Mouse (Mus musculus) left cerebral cortex, adult 18-20 months (tissue): Measurements from ENCODE around the gene Jak2. TPM values are rescaled to one million over a fixed set of nuclear protein-coding genes. Genes with fewer than 3 reads are reported as not detected.

Source experiments
- DNase-seq, 2 experiments: peaks; one replicate each; pipeline ENCODE4 v3.0.0; 2021 to 2022; ENCODE audit warnings: low spot score in 2 of 2, mixed read lengths in 1 of 2
- total RNA-seq, 2 experiments: library from RNA; stranded (reverse); gene quantifications; 2 replicates each; pipeline ENCODE4 v1.2.3; 2021

Jak2 gene
- total RNA-seq, 2 experiments from 2014 or later = 34.8 to 43.3 TPM

- DNase-seq = peak; percentile 46 to 62
These were observed 552 bp downstream of the Jak2 start for GRCm38 (mm10) chr19:29251958-29252801.

DNA sequence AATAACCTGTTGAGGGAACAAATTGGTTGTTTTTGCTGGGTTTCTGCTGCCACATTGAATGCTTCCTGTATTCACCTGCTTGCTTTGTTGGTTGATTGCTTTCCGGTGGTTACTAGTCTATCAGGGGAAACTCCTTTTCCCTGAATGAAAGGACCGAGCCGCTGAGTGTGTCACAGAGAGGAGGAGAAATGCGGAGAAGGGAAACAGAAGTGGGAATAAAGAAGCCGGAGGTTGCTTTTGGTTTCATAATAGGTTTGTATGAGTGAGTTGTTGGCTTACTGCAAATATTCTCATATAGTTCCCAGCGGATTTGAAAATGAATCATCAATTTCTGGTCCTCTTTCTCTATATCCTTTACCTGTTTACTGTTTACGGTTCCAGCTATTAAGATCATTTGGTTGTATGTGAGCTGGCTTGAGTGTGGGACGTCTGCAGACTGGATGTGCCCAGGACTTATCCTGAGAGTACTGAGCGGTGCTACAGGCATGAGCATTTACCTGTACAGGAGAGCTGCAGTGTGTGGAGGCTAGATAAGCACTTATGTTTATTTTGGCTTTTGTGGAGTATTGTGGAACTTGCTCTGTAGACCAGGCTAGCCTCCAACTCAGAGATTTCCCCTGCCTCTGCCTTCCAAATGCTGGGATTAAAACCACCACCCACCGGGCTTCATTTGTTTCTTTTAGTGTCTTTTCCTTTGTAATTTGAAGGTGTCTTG lies 1.4 kb downstream of the Jak2 start:
- DNase-seq = peak in 1 of 2 experiments; percentile 25

DNA sequence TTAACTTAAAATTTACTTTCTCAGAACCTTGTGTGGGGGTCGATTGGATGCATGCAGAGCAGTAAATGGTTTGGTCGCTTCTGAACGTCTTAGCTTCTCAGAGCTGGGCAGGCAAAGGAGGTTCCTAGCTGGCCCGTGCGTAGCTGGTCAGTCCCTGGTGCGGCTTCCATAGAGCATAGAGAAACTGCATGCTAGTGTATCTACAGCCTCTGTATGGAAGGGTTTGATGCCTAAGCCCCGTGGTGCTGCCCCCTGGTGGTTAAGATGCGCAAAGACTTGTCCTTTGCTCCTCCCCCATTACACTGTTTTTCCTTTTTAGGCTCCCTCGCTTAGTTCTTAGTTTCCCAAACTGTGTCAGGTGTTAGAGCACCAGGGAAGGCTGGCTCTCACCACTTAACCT lies 2.1 kb downstream of the Jak2 start:
- peak; percentile 75 to 84 for DNase-seq

- DNase-seq = no peak
These were observed 3.0 kb downstream of the Jak2 start for GRCm38 (mm10) chr19:29254671-29255070.

DNA sequence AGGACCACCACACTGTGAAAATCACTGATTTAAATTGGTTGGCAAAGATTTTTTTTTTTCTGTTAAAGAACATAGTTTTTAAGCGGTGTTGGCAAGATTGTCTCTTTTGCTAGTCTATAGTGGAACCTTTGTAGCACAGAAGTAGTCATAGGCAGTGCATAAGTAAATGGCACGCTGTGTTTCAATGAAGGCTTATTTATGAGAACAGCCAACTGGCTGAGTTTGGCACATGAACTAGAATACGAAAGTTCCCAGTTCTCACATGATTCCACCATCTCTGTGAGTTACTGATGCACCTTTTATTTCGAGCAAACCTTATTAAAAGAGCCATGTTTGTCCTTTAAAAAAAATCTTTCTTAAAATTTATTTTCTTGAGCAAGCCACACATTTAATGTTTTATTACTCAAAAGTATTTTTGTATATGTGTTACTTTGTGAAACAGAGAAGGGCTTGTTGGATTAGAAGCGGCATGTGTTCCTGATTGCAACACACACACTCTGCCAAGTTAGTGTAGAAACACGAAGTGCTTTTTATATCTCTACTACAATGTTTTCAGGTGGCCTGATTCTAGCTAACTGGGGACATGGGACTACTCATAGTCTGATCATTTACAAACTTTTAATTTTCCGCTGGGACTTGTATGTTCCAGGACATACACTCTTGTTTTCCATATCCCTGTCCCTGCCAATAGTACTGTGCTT lies 3.8 kb downstream of the Jak2 start:
- DNase-seq = no peak

DNA sequence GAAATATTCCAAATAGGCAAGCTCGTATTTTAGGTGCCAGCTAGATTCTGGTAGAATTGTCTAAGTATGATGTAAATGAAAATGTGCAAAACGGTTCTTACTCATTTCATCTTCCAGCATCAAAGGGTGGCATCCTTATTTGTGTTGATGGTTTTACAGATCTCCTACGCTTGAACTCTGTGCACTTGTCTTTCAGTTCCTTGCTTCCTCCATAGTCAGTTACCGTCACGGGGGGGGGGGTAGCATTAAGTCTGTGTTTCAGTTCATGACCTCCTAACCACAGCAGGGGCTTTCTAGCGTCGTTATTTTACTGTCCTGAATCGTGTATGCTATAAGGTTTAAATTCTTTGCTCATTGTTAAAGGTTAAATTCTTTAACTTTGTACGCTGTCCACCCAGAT lies 10.0 kb downstream of the Jak2 start:
- DNase-seq = no peak

DNA sequence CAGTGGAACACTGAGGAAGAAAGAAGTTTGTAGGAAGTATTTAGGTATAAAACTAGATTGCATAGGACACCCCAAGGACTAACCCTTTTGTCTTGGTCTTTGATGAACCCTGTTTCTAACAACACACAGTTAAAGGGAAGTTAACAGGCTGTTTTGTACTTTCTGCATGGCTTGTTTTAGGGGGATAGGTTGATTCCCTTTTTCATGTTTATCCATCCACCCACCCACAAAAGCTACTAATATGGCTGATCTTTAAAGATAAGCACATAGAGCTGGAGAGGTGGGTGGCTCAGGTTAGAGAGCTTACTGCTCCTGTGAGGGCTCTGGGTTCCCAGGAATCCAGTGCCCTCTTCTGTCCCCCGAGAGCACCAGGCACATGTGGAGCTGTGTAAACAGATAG lies 11.9 kb downstream of the Jak2 start:
- no peak for DNase-seq

DNA sequence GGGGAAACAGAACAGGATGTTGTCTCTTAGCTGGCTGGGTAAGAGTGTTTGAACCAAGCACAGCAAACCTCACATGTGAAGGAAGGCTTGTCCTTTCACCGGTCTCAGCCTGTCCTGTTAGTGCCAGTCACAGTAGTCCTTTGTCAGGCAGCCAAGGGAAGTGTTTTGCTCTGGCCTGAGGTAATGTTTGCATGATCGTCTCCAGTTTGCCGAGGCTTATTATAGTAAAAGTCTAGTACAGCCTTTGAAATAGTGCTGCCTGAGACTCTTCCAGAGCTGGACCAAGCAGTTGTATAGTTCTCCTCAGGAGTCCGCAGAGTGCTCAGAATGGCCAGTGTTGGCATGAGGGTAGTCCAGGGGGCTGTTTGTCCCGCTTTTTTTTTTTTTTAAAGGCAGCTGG lies 13.9 kb downstream of the Jak2 start:
- peak in 1 of 2 experiments; percentile 31 for DNase-seq

DNA sequence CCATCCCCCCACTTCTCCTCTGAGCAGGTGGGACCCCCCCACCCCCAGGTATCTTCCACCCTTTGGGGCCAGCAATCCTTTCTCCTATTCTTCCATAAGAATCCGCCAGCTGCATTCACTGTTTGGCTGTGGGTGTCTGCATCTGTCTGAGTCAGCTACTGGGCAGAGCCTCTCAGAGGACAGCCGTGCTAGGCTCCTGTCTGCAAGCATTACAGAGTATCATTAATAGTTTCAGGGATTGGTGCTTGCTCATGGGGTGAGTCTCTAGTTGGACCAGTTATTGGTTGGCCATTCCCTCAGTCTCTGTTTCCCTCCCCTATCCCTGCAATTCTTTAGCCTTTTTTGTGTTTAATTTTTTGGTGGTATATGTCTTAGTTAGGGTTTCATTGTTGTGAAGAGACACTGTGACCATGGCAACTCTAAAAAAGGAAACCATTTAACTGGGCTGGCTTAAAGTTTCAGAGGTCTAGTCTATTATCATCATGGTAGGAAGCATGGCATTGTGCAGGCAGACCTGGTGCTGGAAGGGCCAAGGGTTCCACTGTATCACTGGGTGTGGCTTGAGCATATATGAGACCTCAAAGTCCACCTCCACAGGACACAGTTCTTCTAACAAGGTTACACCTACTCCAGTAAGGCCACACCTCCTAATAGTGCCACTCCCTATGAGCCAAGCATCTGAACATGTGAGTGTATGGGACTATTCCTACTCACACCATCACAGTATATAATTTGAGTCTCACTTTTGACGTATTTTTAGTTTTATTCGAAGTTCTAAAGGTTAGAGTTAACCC lies 15.6 kb downstream of the Jak2 start:
- no peak for DNase-seq

DNA sequence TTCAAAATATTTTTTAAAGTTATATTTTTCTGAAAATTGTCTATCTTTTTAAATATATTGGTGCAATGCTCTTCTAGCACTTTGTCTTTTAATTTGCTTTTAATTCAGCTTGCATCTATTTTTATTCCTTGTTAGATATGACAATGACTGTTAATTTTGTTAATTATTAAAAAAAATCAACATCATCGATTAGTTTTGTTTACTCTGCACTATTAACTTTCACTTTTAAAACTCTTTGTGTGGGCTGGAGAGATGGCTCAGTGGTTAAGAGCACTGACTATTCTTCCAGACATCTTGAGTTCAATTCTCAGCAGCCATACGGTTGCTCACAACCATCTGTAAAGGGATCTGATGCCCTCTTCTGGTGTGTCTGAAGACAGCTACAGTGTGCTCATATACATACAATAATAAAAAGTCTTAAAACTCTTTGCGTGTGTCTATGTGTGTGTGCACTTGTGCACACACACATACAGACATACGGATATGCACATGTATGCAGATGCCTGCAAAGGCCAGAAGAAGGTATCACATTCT lies 17.2 kb downstream of the Jak2 start:
- DNase-seq = no peak

DNA sequence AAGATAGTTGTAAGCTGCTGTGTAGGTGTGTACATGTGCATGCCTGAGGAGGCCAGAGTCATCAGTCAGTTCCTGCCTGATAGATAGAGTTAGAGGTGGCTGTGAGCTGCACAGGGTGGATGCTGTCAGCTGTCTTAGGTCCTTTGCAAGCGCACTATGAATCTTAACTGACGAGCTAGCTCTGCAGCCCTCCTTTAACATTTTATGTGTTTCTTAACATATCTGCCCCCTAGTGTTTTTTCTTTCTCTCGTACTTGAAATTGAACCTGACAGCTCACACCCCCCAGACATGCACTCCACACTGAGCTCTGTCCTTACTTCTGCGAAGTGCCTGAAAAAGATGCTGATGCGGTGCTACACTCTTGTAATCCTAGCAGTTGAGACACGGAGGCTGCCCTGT lies 18.6 kb downstream of the Jak2 start:
- DNase-seq = no peak

DNA sequence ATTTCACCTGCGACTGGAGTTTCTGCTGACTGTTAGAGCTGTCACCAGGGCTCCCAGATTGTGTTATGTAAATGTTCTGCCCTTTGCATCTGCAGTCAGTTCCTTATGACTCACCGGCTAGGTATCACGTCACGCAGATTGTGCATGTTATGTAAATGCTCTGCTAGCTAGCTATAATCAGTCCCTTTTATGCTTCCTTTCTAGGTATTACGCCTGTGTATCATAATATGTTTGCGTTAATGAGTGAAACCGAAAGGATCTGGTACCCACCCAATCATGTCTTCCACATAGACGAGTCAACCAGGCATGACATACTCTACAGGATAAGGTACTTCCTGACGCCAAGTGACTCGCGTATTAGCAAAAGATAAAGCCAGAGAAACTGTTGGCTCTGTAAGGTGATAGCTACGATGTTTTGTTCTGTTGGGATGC lies 19.5 kb downstream of the Jak2 start:
- DNase-seq = peak; percentile 70 to 71

- no peak for DNase-seq
These were observed 20.6 kb downstream of the Jak2 start for GRCm38 (mm10) chr19:29272011-29272809.

DNA sequence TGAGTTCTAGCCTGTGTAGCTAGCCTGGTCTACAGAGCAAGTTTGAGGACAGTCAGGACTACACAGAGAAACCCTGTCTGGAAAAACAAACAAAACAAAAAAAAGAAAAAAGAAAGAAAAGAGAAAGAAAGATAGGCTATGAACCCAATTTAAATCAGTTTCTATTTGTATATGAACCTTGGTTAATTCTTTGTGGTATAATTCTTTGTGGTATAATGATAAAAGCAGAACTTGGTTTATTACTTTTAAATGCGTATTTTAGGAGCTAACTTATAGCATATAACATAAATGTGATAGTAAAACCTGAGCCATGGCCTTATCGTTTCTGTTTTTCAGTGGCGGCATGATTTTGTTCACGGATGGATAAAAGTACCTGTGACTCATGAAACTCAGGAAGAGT lies 24.8 kb downstream of the Jak2 start:
- DNase-seq = no peak

GRCm38 (mm10) chr19:29278944-29279587 lies 27.4 kb downstream of the Jak2 start:
- no peak for DNase-seq

GRCm38 (mm10) chr19:29285451-29285869 lies 33.8 kb downstream of the Jak2 start:
- peak in 1 of 2 experiments; percentile 29 for DNase-seq

DNA sequence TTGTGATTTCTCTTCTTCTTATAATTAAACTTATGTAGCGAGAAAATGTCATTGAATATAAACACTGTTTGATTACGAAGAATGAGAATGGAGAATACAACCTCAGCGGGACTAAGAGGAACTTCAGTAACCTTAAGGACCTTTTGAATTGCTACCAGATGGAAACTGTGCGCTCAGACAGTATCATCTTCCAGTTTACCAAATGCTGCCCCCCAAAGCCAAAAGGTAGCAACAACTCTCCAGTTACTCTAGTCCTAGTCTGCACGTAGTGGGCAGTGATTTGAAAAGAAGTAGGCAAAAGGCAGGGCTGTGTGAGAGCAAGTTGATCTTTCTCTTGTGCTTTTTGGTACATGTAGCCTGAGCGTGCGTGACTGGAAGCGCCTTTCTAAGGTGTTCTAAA lies 36.2 kb downstream of the Jak2 start:
- DNase-seq = no peak

GRCm38 (mm10) chr19:29291532-29291931 lies 39.9 kb downstream of the Jak2 start:
- no peak for DNase-seq

DNA sequence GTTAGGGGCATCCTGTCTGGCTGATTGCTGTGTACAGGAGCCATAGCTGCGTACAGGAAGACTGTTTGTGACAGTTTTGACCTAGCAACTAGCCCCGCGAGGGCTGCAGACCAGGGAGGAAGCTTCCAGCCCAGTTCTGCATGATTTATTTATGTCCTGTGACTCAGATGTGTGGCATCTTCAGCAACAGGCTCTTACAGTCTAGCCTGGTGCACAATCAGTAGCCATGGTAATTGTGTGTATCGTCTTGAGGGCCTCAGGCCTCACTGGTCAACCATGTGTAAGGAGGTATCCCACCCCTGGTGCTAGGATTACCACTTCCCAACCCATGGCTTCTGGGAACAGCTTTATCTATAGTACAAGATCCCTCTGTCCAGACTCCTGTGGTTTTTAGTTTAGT lies 40.9 kb downstream of the Jak2 start:
- DNase-seq = no peak
